Mouse (Mus musculus) spleen, embryonic (tissue): ENCODE results near the gene Pcsk4.

Experiments
- CTCF ChIA-PET: fragments of 350-600 bp; sonication (Branson Sonifier 250); formaldehyde crosslinking; loops from one replicate; lab custom pipeline; 2022; lab: Charles Lee

The Pcsk4 gene

GRCm38 (mm10) chr10:80324120-80325037, 4.9 kb downstream of the Pcsk4 start:
- CTCF ChIA-PET = no interaction called here

- CTCF ChIA-PET = no interaction called here
Observed at GRCm38 (mm10) chr10:80323261-80324119, 5.8 kb downstream of the Pcsk4 start.

- CTCF ChIA-PET = no interaction called here
Observed at GRCm38 (mm10) chr10:80322811-80323211, 6.5 kb downstream of the Pcsk4 start.

DNA sequence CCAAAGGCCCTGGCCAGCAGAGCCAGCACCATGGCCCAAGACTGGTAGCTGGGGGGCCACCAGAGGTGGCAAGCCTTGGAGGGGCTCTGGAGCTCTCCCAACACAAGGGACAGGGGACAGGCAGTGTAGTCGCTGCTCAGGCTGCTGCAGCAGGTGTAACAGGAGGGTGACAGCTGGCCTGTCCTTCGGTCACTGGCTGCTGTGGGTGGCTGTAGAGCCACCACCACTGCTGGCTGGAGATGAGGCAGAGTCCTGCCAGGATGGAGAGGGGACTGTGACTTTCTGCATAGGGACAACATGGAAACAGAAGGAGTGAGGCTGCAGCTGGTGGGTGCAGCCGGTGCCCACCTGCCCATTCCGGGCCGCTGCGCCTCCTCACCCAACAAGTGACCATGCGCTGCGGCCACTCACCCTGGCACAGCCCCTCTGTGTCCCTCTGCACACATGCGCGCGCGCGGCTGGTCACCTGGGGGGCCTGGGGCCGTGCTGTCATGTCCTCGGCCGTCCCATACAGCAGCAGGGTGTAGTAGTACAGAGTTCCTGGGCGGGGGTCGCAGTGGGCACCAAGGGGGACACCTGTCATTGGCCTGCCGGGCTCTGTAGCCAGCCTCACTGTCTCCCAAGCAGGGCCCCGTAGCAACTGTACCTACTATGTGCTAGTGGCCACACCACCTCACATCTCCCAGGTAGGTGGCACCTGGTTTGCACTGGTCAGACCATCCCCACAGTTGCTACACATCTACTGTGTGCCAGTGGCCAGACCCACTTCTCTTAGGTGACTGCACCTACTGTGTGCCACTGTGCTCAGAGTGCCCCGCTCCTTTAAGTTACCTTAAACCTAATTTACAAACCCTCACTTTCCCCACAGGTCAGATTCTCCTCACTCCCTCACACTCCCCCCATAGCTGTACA, 7.4 kb downstream of the Pcsk4 start:
- CTCF ChIA-PET = no interaction called here

- CTCF ChIA-PET = no interaction called here
Observed at GRCm38 (mm10) chr10:80321014-80321669, 8.2 kb downstream of the Pcsk4 start.

GRCm38 (mm10) chr10:80320340-80320760, 8.9 kb downstream of the Pcsk4 start, which contains the start of gene 2310011J03Rik:
Gene 2310011J03Rik, minus strand, starts transcription at chr10:80320537.
- CTCF ChIA-PET = no interaction called here

GRCm38 (mm10) chr10:80317011-80317410, 12.3 kb downstream of the Pcsk4 start:
- CTCF ChIA-PET = interaction anchor here (0.8 kb wide), 1 partner anchor 25 kb away, joined by 3 read pairs; the partner anchor contains the start of gene Rps15

DNA sequence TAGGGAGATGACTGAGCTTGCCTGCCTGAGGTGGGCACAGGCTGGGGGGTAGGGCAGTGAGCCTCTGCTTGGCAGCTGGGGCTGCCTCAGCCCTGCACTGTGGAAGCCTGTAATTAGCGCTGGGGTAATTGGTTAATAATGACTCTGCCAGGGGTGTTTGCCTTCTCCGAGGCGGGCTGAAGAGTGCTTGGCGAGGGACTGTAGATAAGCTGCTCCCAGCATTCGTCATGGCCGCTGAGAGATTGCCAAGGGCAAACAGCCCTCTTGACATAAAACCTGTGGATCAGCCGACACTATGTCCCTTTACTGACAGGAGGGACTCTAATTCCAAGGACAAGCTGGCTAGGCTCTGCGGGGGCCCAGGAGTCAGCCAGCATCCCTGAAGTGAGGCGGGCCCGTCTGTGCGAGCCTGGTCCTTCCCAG, 12.9 kb downstream of the Pcsk4 start:
- CTCF ChIA-PET = no interaction called here

- CTCF ChIA-PET = no interaction called here
Observed at GRCm38 (mm10) chr10:80315315-80315714, 14.0 kb downstream of the Pcsk4 start.

- CTCF ChIA-PET = interaction anchor here (0.6 kb wide), 2 partner anchors 36 to 356 kb away, joined by 3 read pairs; no protein-coding TSS in a partner anchor
Observed at GRCm38 (mm10) chr10:80314494-80315001, 14.8 kb downstream of the Pcsk4 start.

- CTCF ChIA-PET = interaction anchor here (0.6 to 1.1 kb wide), 2 partner anchors 27 to 355 kb away, joined by 3 read pairs; no protein-coding TSS in a partner anchor
Observed at GRCm38 (mm10) chr10:80313627-80314201, 15.6 kb downstream of the Pcsk4 start.

- CTCF ChIA-PET = interaction anchor here (0.6 to 1.1 kb wide), 2 partner anchors 28 to 424 kb away, joined by 3 read pairs; no protein-coding TSS in a partner anchor
Observed at GRCm38 (mm10) chr10:80312586-80313504, 16.5 kb downstream of the Pcsk4 start.

DNA sequence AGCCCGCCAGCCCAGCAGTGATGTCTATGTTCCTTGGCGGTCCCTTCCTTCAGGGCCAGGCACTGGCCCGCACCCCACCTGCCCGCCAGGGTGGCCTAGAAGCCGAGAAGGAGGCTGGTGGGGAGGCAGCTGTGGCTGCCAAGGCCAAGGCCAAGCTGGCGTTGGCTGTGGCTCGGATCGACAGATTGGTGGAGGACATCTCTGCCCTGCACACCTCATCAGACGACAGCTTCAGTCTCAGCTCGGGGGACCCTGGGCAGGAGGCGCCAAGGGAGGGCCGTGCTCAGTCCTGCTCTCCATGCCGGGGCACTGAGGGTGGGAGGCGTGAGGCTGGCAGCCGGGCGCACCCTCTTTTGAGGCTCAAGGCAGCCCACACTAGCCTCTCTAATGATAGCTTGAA, 17.7 kb downstream of the Pcsk4 start:
- CTCF ChIA-PET = no interaction called here

GRCm38 (mm10) chr10:80304862-80305261, 24.4 kb downstream of the Pcsk4 start:
- CTCF ChIA-PET = interaction anchor here (0.7 kb wide), 1 partner anchor 38 kb away, joined by 3 read pairs; no protein-coding TSS in a partner anchor

GRCm38 (mm10) chr10:80304458-80304857, 24.8 kb downstream of the Pcsk4 start:
- CTCF ChIA-PET = interaction anchor here (0.6 to 0.7 kb wide), 2 partner anchors 38 to 396 kb away, joined by 3 read pairs; no protein-coding TSS in a partner anchor

GRCm38 (mm10) chr10:80302471-80302881, 26.8 kb downstream of the Pcsk4 start:
- CTCF ChIA-PET = no interaction called here

- CTCF ChIA-PET = no interaction called here
Observed at GRCm38 (mm10) chr10:80302082-80302355, 27.3 kb downstream of the Pcsk4 start.

DNA sequence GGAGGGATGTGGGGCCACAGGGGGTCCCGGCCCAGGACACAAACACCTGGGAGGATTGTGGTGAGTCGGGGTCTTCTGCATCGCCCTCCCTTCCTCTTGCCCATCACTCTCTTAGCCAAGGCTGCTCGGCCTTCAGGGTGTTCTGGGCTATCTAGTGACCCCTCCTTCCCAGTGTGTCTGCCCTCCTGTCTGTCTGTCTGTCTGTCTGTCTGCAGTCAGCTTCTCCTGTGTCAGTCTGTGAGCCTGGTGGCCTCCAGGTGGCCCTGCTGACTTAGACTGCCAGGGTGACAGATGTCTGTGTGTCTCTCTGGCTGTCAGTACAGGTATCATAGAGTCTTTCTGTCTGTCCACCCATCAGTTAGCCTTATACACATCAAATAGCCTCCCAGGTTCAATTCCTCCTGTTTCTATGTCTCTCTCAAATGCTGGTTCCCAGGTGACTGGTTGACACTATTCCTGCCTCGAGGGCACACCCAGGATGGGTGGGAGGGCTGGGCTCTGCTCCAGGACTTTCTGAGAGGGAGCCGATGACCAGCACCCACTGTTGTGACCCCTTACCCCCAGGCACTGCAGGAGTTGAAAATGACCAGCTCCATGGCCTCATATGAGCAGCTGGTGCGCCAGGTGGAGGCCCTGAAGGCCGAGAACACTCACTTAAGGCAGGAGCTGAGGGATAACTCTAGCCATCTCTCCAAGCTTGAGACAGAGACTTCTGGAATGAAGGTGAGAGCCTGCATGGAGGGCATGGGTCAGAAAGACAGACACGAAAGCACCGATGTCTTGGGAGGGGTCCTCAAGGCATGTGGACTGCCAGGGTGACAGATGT, 27.8 kb downstream of the Pcsk4 start:
- CTCF ChIA-PET = no interaction called here
